Mouse (Mus musculus): Measurements from ENCODE around the gene Tmpo. TPM values are rescaled to one million over a fixed set of nuclear protein-coding genes. Genes with fewer than 3 reads are reported as not detected.
"Not testable (repeated sequence)": the region's sequence is repeated elsewhere in the genome, so short reads cannot be mapped to it uniquely, and the experiment has no call there.

Gene Tmpo
- polyA plus RNA-seq, 1 experiment: 204 TPM

GRCm38 (mm10) chr10:91188684-91189287, 7.7 kb upstream of the Tmpo start:
- Histone ChIP-seq H3K27ac (ENCODE audit: insufficient read depth, low read depth, low read length) (no peak overlapping the region), H3K4me3 (ENCODE audit: insufficient read depth, low read depth, low read length) (no peak overlapping the region), H3K4me1 (ENCODE audit: control insufficient read depth, insufficient read depth, low read length) (peaks cover 5% of the 10 kb centered on the region)
- TF ChIP-seq CTCF (IDR thresholded peaks at IDR 0.05; ENCODE audit: insufficient read depth, low read depth, low read length) (no peak), POLR2A (IDR thresholded peaks at IDR 0.05; ENCODE audit: insufficient read depth, low read depth, low read length) (no peak)
- 74% methylated on average over 5 of the region's 5 CpGs for WGBS

DNA sequence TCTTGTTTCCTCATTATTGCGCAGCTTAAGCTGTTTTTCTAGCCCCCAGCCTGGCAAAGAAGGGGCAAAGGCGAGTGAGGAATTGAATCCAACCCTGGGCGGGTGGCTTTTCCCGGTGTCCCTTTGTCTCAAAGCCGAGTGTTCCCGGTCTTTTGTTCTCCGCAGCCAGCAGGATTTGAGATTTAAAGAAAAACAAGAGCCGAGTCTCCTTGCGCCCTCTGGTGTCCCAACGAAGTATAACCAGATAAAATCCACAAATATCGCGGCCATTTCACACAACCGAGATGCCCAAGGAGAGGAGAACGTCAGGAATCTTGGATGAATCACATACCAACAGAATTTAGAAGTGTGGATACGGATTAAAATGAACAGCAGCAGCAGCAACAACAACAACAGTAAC, 6.8 kb upstream of the Tmpo start:
- Histone ChIP-seq H3K4me3 (ENCODE audit: insufficient read depth, low read depth, low read length) (peak overlapping the region; percentile 48), H3K4me1 (ENCODE audit: control insufficient read depth, insufficient read depth, low read length) (peaks cover 9% of the 10 kb centered on the region), H3K27ac (ENCODE audit: insufficient read depth, low read depth, low read length) (peak overlapping the region; percentile 95)
- TF ChIP-seq POLR2A (IDR thresholded peaks at IDR 0.05; ENCODE audit: insufficient read depth, low read depth, low read length): peak; percentile 30; the same call in 1 of the 2 replicates
- peak; percentile 47; the same call in 1 of the 2 replicates for TF ChIP-seq CTCF (IDR thresholded peaks at IDR 0.05; ENCODE audit: insufficient read depth, low read depth, low read length)
- under 1% methylated on average over 15 of the region's 15 CpGs for WGBS

DNA sequence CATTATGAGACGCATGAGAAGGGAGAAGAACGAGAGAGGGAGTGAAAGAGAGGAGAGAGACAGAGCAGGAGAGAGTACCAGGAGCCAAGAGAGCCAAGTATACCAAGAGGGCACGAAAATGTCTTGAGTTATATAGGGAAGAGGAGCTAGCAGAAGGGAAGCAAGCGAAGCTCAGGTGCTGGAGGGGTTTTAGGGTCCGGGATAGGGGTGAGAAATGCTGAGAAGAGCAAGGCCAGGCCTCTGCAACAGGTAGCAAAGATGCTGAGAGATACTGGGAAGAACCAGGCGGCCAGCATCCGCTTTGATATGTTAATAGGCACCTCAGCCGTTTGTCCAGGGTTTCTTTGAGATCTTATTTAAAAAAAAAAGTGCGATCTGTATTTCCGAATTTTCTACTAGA, 6.2 kb upstream of the Tmpo start:
- 8% methylated on average over 10 of the region's 10 CpGs for WGBS
- Histone ChIP-seq H3K4me1 (ENCODE audit: control insufficient read depth, insufficient read depth, low read length) (peaks cover 9% of the 10 kb centered on the region), H3K27ac (ENCODE audit: insufficient read depth, low read depth, low read length) (peak overlapping the region; percentile 95; the same call in 1 of the 2 replicates), H3K4me3 (ENCODE audit: insufficient read depth, low read depth, low read length) (peak overlapping the region; percentile 13; the same call in 1 of the 2 replicates)
- no peak for TF ChIP-seq CTCF (IDR thresholded peaks at IDR 0.05; ENCODE audit: insufficient read depth, low read depth, low read length)
- TF ChIP-seq POLR2A (IDR thresholded peaks at IDR 0.05; ENCODE audit: insufficient read depth, low read depth, low read length): no peak

DNA sequence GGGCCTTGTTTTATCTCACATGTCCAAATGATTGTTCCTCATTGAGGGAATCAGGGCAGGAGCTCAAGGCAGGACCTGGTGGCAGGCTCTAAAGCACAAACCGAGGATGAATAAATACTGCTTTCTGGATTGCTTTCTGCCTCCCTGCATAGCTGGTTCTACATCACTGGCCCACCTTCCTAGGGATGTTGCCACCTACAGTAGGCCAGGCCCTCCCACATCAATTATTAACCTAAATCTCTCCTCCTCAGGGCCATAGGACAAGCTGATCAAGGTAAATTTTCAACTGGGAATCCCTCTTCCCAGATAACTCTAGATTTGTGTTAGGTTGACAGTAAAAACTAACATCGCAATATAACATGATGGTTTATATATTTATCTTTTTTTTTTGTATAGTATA, 4.6 kb upstream of the Tmpo start:
- H3K4me1 ChIP-seq (ENCODE audit: control insufficient read depth, insufficient read depth, low read length): peaks cover 9% of the 10 kb centered on the region
- 90% methylated on average over 2 of the region's 2 CpGs for WGBS

DNA sequence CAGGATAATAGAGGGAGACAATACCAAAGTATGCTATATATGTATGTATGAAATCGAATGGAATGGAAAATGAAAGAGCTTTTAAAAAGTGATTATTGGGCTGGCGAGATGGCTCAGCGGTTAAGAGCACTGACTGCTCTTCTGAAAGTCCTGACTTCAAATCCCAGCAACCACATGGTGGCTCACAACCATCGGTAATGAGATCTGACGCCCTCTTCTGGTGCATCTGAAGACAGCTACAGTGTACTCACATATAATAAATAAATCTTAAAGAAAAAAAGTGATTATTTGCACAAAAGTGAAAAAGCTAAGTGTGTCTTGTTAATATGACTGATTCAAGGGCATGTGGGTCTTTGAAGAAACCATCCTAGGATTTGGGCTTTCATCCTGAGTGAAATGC, 3.8 kb upstream of the Tmpo start:
- not testable (repeated sequence) for H3K27ac ChIP-seq (ENCODE audit: insufficient read depth, low read depth, low read length); H3K4me3 ChIP-seq (ENCODE audit: insufficient read depth, low read depth, low read length); H3K4me1 ChIP-seq (ENCODE audit: control insufficient read depth, insufficient read depth, low read length)
- 66% methylated on average over 5 of the region's 5 CpGs for WGBS

More for the DNA sequence above, 4.6 kb upstream of the Tmpo start:
- TF ChIP-seq POLR2A (IDR thresholded peaks at IDR 0.05; ENCODE audit: insufficient read depth, low read depth, low read length) (no peak), CTCF (IDR thresholded peaks at IDR 0.05; ENCODE audit: insufficient read depth, low read depth, low read length) (no peak)
- Histone ChIP-seq H3K4me3 (ENCODE audit: insufficient read depth, low read depth, low read length) (no peak overlapping the region), H3K27ac (ENCODE audit: insufficient read depth, low read depth, low read length) (no peak overlapping the region)

DNA sequence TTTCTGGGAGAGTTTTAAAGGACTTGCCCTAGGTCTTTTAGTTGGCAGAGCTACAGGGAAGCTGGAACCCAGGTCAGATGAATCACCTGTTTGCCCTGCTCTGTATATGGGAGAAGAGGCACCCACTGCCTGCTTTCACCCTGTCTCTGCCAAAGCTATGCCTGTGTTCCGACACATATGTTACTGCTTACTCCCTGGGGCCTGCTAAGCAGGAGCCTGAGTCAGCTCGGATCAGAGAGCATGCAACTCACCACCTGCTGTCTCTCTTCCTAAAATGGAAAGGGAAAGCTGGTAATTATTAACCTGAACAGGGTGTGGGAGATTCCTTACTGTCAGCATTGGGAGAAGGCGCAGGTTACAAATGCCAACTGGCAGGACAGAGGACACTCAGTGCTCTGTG, 2.2 kb upstream of the Tmpo start:
- Histone ChIP-seq H3K4me3 (ENCODE audit: insufficient read depth, low read depth, low read length) (no peak overlapping the region), H3K27ac (ENCODE audit: insufficient read depth, low read depth, low read length) (peak overlapping the region; percentile 47), H3K4me1 (ENCODE audit: control insufficient read depth, insufficient read depth, low read length) (peaks cover 9% of the 10 kb centered on the region)
- TF ChIP-seq CTCF (IDR thresholded peaks at IDR 0.05; ENCODE audit: insufficient read depth, low read depth, low read length) (no peak), POLR2A (IDR thresholded peaks at IDR 0.05; ENCODE audit: insufficient read depth, low read depth, low read length) (no peak)
- WGBS: 36% methylated on average over 3 of the region's 3 CpGs

DNA sequence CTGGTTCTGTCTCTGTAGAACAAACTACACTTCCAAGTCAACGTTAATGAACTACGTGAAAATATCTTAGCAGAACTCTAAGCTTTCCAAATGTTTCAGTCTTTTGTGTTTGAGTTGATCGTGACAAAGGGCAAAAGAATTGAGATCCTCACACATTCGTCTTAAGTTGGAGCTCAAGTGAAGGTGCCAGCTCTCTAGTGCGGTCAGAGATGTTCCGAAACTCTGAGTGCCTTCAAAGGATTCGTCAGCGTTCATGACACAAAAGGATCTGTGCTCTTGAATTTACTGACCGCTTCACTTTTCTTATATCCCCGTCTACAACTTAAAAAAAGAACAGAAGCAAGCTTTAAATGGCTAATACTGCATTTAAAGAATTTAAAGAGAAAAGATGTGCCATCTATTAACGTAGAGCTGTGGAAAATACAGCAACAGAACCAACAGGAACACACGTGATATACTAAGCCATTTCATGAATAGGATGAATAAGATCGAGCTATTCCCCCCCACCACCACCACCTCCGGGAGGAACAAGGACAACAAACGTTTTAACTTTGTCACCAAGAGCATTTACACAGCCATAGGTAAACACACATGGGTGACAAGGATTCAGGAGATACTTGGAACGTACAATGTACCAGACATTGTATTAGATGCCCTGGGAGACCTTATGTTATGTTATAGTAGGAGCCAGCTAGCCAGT, 1.3 kb upstream of the Tmpo start:
- Histone ChIP-seq H3K4me1 (ENCODE audit: control insufficient read depth, insufficient read depth, low read length) (peaks cover 9% of the 10 kb centered on the region), H3K27ac (ENCODE audit: insufficient read depth, low read depth, low read length) (peak overlapping the region; percentile 88), H3K4me3 (ENCODE audit: insufficient read depth, low read depth, low read length) (peak overlapping the region; percentile 57)
- under 1% methylated on average over 16 of the region's 16 CpGs for WGBS
- TF ChIP-seq POLR2A (IDR thresholded peaks at IDR 0.05; ENCODE audit: insufficient read depth, low read depth, low read length): no peak
- TF ChIP-seq CTCF (IDR thresholded peaks at IDR 0.05; ENCODE audit: insufficient read depth, low read depth, low read length): no peak

- TF ChIP-seq POLR2A (IDR thresholded peaks at IDR 0.05; ENCODE audit: insufficient read depth, low read depth, low read length) (peak; percentile 72), CTCF (IDR thresholded peaks at IDR 0.05; ENCODE audit: insufficient read depth, low read depth, low read length) (no peak)
- WGBS: under 1% methylated on average over 69 of the region's 69 CpGs
- Histone ChIP-seq H3K27ac (ENCODE audit: insufficient read depth, low read depth, low read length) (peak overlapping the region; percentile 88), H3K4me3 (ENCODE audit: insufficient read depth, low read depth, low read length) (peak overlapping the region; percentile 46), H3K4me1 (ENCODE audit: control insufficient read depth, insufficient read depth, low read length) (peaks cover 5% of the 10 kb centered on the region)
These were observed 560 bp upstream of the Tmpo start for GRCm38 (mm10) chr10:91181461-91182288.

- no peak overlapping the region for H3K27ac ChIP-seq (ENCODE audit: insufficient read depth, low read depth, low read length)
- 36% methylated on average over 7 of the region's 7 CpGs for WGBS
- H3K4me1 ChIP-seq (ENCODE audit: control insufficient read depth, insufficient read depth, low read length): peaks cover 5% of the 10 kb centered on the region
- TF ChIP-seq CTCF (IDR thresholded peaks at IDR 0.05; ENCODE audit: insufficient read depth, low read depth, low read length) (no peak), POLR2A (IDR thresholded peaks at IDR 0.05; ENCODE audit: insufficient read depth, low read depth, low read length) (no peak)
- no peak overlapping the region for H3K4me3 ChIP-seq (ENCODE audit: insufficient read depth, low read depth, low read length)
These were observed 814 bp downstream of the Tmpo start for GRCm38 (mm10) chr10:91180301-91180700.
